Mouse (Mus musculus) stomach, postnatal 0 days (tissue): ENCODE measurements around the gene Fbxo42. TPM values are rescaled to one million over a fixed set of nuclear protein-coding genes. Genes with fewer than 3 reads are reported as not detected.
A peak's percentile ranks its signal among the peaks of the same experiment; 100 is the strongest.

Source experiments
- ATAC-seq: fragments of 200-750 bp; cut with Nextera tagmentation; 2 replicates; pipeline ENCODE4 v1.8.0; 2017; ENCODE audit not compliant: low FRiP score, low TSS enrichment
- DNase-seq: peaks from one replicate; pipeline ENCODE4 v3.0.0-alpha.2; 2016; ENCODE audit warnings: low spot score
- H3K27ac ChIP-seq: fragments of 300-500 bp; sonication (generic); replicated peaks from 2 replicates; pipeline ENCODE4 v1.5.1; 2014; ENCODE audit warnings: mild to moderate bottlenecking, control low read depth
- H3K27me3 ChIP-seq: fragments of 300-500 bp; sonication (generic); 2 replicates; pipeline ENCODE4 v1.6.1; 2014; ENCODE audit warnings: low read length; ENCODE audit not compliant: control insufficient read depth, insufficient read depth
- H3K36me3 ChIP-seq: fragments of 300-500 bp; sonication (generic); 2 replicates; pipeline ENCODE4 v1.6.1; 2014; ENCODE audit warnings: low read length, mixed read lengths; ENCODE audit not compliant: control insufficient read depth, insufficient read depth
- H3K4me1 ChIP-seq: fragments of 300-500 bp; sonication (generic); replicated peaks from 2 replicates; pipeline ENCODE4 v1.6.1; 2014; ENCODE audit warnings: antibody characterized with exemption; ENCODE audit not compliant: control insufficient read depth, insufficient read depth
- H3K4me2 ChIP-seq: fragments of 300-500 bp; sonication (generic); replicated peaks from 2 replicates; pipeline ENCODE4 v1.6.1; 2014; ENCODE audit warnings: low read depth, mild to moderate bottlenecking, control low read depth, moderate library complexity
- H3K4me3 ChIP-seq: fragments of 300-500 bp; sonication (generic); 2 replicates; pipeline ENCODE4 v1.5.1; 2014; ENCODE audit warnings: low read depth, low read length, control low read depth
- H3K9ac ChIP-seq: fragments of 300-500 bp; sonication (generic); 2 replicates; pipeline ENCODE4 v1.6.1; 2014; ENCODE audit warnings: mild to moderate bottlenecking, low read length, control low read depth, mixed read lengths
- H3K9me3 ChIP-seq: fragments of 300-500 bp; sonication (generic); 2 replicates; pipeline ENCODE4 v1.6.1; 2016; ENCODE audit warnings: low read length; ENCODE audit not compliant: control insufficient read depth
- CTCF ChIP-seq: IDR thresholded peaks from 2 replicates; pipeline ENCODE4 v1.5.1; 2016; ENCODE audit warnings: antibody characterized with exemption, low read depth, mild to moderate bottlenecking, moderate library complexity
- EP300 ChIP-seq: optimal IDR thresholded peaks from 2 replicates; pipeline ENCODE3; 2016; ENCODE audit warnings: antibody characterized with exemption
- WGBS: fragments of 180-500 bp; shearing (Covaris S2); extraction: QIAGEN DNeasy Blood & Tissue Kit; methylation state at CpG from one replicate; pipeline ENCODE4 v1.1.7; 2014; 5-methylcytosine and 5-hydroxymethylcytosine counted together
- polyA plus RNA-seq: library from polyadenylated mRNA; unstranded; fragments of >200 nt; fragmentation: Nextera tagmentation; extraction: Ambion mirVana; gene quantifications from 2 replicates; pipeline ENCODE4 v1.2.1, GENCODE M21; 2015

Fbxo42 gene
- polyA plus RNA-seq, 1 experiment from 2014 or later: 9.8 TPM

- no peaks in the 10 kb centered on the region for H3K9me3 ChIP-seq
- no peak overlapping the region for H3K4me2 ChIP-seq
- no peaks in the 10 kb centered on the region for H3K36me3 ChIP-seq
- no peaks in the 10 kb centered on the region for H3K4me1 ChIP-seq
- no peak overlapping the region for H3K4me3 ChIP-seq
- ATAC-seq (no peak; the same call in 1 of the 2 replicates), DNase-seq (no peak)
- TF ChIP-seq CTCF (no peak), EP300 (no peak)
- H3K9ac ChIP-seq: no peak overlapping the region
- H3K27me3 ChIP-seq: no peaks in the 10 kb centered on the region
- WGBS: 82% methylated on average over 9 of the region's 9 CpGs
- H3K27ac ChIP-seq: no peak overlapping the region
Measured at GRCm38 (mm10) chr4:141212892-141213291, 65.2 kb downstream of the Fbxo42 start.

DNA sequence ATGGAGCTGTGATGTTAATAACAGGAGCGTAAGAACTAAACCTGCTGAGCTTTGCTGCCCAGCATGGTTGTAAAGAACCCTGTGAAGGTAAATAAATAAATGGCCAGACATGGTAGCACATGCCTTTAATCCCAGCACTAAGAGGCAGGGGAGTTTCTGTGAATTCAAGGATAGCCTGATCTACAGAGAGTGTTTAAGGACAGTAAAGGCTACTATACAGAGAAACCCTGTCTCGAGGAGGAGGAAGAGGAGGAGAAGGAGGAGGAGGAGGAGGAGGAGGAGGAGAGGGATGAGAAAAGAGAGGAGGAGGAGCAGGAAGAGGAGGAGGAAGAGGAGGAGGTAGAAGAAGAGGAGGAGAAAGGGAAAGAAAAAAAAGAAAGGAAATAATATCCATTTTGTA is 65.6 kb downstream of the Fbxo42 start:
- DNase-seq: no peak
- H3K27ac ChIP-seq: no peak overlapping the region
- H3K27me3 ChIP-seq: no peaks in the 10 kb centered on the region
- H3K4me1 ChIP-seq: no peaks in the 10 kb centered on the region
- H3K9ac ChIP-seq: no peak overlapping the region
- no peak for TF ChIP-seq CTCF
- no peak for TF ChIP-seq EP300
- no peaks in the 10 kb centered on the region for H3K36me3 ChIP-seq
- WGBS: 32% methylated on average over 2 of the region's 2 CpGs
- H3K4me2 ChIP-seq: peak overlapping the region; percentile 87
- no peaks in the 10 kb centered on the region for H3K9me3 ChIP-seq
- H3K4me3 ChIP-seq: peak overlapping the region; percentile 54
- ATAC-seq: no peak; the same call in 1 of the 2 replicates

DNA sequence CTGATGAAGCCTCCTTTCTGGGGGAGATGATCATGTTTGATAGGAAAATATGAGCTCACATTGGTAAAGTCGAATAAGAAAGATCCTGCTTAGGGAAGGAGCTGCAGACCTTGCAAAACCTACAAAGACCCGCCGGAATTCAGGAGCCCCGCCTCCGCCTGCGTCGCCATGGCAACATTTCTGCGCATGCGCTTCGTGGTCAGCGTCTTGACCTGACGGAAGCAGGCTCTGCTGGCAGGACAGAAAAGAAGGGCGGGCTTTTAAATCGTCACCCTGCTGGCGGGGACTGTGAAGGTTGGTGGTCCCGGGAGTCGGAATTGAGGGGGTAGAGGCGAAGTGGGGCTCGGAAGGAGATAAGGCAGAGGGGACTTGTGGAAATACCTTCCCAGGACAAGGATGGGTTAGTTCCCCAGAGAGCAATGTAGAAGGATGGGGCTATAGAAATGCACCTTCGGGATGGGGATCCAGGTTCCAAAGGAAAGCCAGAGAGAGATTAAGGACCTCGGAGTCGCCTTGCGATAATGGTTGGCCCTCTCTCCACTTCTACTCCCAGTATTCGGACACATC is 66.1 kb downstream of the Fbxo42 start, which contains the start of gene Rsg1:
TSS of gene Rsg1 (plus strand) at position 187 of the 567 bp plus-strand sequence.
- Histone ChIP-seq H3K4me2 (peak within 1 kb of the TSS; percentile 87), H3K36me3 (no peaks in the 10 kb centered on the region), H3K9me3 (no peaks in the 10 kb centered on the region), H3K27me3 (no peaks in the 10 kb centered on the region), H3K9ac (peak within 1 kb of the TSS; percentile 52), H3K4me3 (peak within 1 kb of the TSS; percentile 54), H3K27ac (no peak within 1 kb of the TSS), H3K4me1 (no peaks in the 10 kb centered on the region)
- ATAC-seq (peak; percentile 68; the same call in 1 of the 2 replicates), DNase-seq (peak; percentile 92)
- WGBS: under 1% methylated on average over 24 of the region's 24 CpGs
- peak; percentile 23; the same call in 1 of the 2 replicates for TF ChIP-seq CTCF
- TF ChIP-seq EP300: no peak

DNA sequence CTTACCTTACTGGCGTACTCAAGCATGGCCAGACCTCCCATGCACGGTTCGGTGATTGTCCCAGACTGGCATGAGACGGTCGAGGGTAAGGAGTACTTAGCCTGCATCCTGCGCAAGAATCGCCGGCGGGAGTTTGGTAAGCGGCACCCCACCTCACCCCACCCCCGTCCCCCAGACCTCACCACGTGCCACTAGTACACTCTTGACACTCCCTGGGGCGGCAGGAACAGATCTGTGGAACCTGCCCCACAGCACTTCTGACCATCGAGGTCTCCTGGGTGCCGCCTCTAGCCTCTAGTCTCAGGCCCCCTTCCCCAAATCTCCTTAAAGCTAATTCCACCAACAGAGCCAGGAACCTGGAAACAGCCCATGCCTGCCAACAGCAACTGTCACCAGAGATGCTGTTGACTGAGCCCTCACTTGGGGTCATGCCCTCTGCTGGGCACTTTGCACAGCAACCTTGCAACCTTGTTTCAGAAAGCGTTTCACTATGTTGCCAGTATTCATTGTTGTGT is 66.7 kb downstream of the Fbxo42 start:
- 3% methylated on average over 16 of the region's 16 CpGs for WGBS
- ATAC-seq (peak; percentile 46), DNase-seq (peak; percentile 39)
- Histone ChIP-seq H3K9me3 (no peaks in the 10 kb centered on the region), H3K27ac (no peak overlapping the region), H3K4me2 (peak overlapping the region; percentile 87), H3K36me3 (no peaks in the 10 kb centered on the region), H3K27me3 (no peaks in the 10 kb centered on the region), H3K9ac (peak overlapping the region; percentile 52), H3K4me3 (peak overlapping the region; percentile 54), H3K4me1 (no peaks in the 10 kb centered on the region)
- peak; percentile 71 for TF ChIP-seq CTCF
- TF ChIP-seq EP300: no peak

- H3K9me3 ChIP-seq: no peaks in the 10 kb centered on the region
- no peaks in the 10 kb centered on the region for H3K4me1 ChIP-seq
- no peak for TF ChIP-seq EP300
- no peak for TF ChIP-seq CTCF
- no peak overlapping the region for H3K4me3 ChIP-seq
- ATAC-seq (peak; percentile 45; the same call in 1 of the 2 replicates), DNase-seq (no peak)
- 90% methylated on average over 20 of the region's 20 CpGs for whole genome bisulfite sequencing
- no peak overlapping the region for H3K27ac ChIP-seq
- H3K27me3 ChIP-seq: no peaks in the 10 kb centered on the region
- H3K9ac ChIP-seq: no peak overlapping the region
- H3K4me2 ChIP-seq: no peak overlapping the region
- H3K36me3 ChIP-seq: no peaks in the 10 kb centered on the region
Measured at GRCm38 (mm10) chr4:141219583-141220213, 72.0 kb downstream of the Fbxo42 start.

DNA sequence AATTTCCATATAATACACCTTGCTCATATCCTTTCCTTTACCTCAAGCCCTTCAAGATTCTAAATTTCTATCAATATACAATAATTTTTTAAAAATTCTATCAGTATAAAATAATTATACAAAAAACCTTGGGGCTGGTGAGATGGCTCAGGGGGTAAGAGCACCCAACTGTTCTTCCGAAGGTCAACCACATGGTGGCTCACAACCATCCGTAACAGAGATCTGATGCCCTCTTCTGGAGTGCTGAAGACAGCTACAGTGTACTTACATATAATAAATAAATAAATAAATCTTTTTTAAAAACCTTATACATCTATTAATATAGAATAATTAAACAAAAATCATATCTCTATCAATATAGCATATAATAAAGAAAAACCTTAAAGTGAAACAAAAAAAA is 74.1 kb downstream of the Fbxo42 start:
- no peaks in the 10 kb centered on the region for H3K9me3 ChIP-seq
- no peak overlapping the region for H3K4me3 ChIP-seq
- H3K4me2 ChIP-seq: no peak overlapping the region
- ATAC-seq (no peak), DNase-seq (no peak)
- H3K27ac ChIP-seq: no peak overlapping the region
- TF ChIP-seq CTCF: peak; percentile 45
- no peak for TF ChIP-seq EP300
- no peaks in the 10 kb centered on the region for H3K36me3 ChIP-seq
- WGBS: 70% methylated on average over 2 of the region's 2 CpGs
- no peak overlapping the region for H3K9ac ChIP-seq
- H3K27me3 ChIP-seq: no peaks in the 10 kb centered on the region
- no peaks in the 10 kb centered on the region for H3K4me1 ChIP-seq
